Mouse (Mus musculus): ENCODE results near the gene Btd. TPM values are rescaled to one million over a fixed set of nuclear protein-coding genes. Genes with fewer than 3 reads are reported as not detected.
"Not testable (repeated sequence)": the region's sequence is repeated elsewhere in the genome, so short reads cannot be mapped to it uniquely, and the experiment has no call there.

The Btd gene
- total RNA-seq (2021): 1 to 10 TPM; 3.8 to 5.8 TPM
- long read RNA-seq, experiment 1, transcript Btd-201 (4 exons, 2,324 nt): major isoform, 7 of 9 reads
- long read RNA-seq, experiment 1, partial matches to known transcripts: 2 of 9 reads
- long read RNA-seq, experiment 1, other reads (novel, unspliced or antisense): 0 of 9 reads
- long read RNA-seq, experiment 2, partial matches to known transcripts: 4 of 9 reads
- long read RNA-seq, experiment 2, other reads (novel, unspliced or antisense): 1 of 9 reads

DNA sequence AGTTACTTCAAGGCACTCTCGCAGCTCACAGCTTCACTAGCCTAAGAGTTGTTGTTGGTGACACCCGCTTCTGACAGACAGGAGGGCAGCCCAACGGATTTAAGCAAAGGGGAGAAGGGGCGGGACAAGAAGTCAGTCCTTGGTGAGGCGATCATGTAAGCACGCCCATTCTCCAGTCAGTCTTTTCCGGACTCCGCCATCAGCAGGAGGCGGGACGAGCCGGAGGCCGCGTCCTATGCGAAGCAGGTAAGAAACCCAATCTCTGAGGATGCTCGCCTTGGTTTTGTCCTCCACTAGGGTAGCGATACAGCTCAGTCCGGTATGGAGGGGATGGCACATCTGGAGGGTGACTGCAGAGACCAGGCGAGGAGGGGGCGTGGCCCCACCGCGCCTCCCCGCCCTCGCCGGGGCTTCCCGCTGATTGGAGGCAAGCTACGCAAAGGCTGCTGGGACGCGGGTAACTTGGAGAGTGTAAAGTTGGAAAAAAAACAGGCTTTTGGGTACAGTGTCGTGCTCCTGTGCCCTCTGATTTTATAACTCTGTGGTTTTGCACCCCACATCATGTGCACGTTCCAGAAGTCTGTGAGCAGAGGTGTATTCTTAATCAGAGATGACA lies at the start of gene Btd, which contains the start of gene Hacl1:
TSS of gene Btd (plus strand) at position 139 of the 616 bp plus-strand sequence.
TSS of gene Hacl1 (minus strand) at position 397 of the 616 bp plus-strand sequence.
- peak; percentile 91 for DNase-seq
- no peak for TF ChIP-seq CTCF (IDR thresholded peaks at IDR 0.05)
- intact Hi-C loops (cut with DNase I): no loop called here
- Histone ChIP-seq H3K27ac (peak within 1 kb of the TSS; percentile 94), H3K4me3 (peak within 1 kb of the TSS; percentile 75)

DNA sequence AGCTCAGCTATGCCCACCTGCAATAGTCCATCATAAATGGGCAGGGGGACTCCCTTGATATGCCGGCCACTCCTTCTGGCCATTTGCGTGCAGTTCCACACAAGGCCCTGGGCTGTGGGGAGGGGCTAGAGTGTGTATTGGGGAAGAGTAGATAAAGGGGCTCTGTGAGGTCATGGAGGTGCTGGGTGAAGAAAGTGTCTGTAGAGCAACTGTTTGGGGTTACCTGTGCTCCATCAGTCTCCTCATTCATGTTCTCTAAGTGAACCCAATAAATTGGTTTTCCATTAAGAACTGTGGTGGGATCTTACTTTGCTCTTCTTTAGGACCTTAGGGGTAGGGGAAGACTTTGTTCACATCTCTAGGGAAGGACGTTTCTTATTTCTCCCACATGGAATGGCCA lies 49.6 kb upstream of the Btd start, which contains the start of gene Colq:
TSS of gene Colq (minus strand) at position 101 of the 400 bp plus-strand sequence.
- H3K27ac ChIP-seq: no peak within 1 kb of the TSS
- intact Hi-C loops (cut with DNase I): no loop called here
- no peak for TF ChIP-seq CTCF (IDR thresholded peaks at IDR 0.05)
- no peak within 1 kb of the TSS for H3K4me3 ChIP-seq
- no peak for DNase-seq

DNA sequence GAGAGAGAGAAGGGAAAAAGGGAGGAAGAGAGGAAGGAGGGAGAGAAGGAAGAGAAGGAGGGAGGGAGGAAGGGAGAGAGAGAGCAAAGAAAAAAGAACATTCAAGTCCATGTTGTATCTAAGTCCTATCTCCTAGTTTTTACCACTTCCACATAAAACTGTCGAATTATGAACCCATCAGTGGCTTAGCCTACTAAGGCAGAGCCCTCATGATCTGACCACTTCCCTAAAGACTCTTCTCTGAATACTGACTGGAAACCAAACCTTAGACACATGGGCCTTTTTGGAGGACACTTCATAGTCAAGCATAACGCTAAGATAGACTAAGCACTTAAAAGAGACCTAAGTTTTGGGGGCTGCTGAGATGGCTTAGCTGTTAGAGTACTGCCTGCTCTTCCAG lies 47.8 kb upstream of the Btd start:
- TF ChIP-seq CTCF (IDR thresholded peaks at IDR 0.05): no peak
- no peak overlapping the region for H3K4me3 ChIP-seq
- intact Hi-C loops (cut with DNase I): no loop called here
- no peak for DNase-seq
- H3K27ac ChIP-seq: no peak overlapping the region

DNA sequence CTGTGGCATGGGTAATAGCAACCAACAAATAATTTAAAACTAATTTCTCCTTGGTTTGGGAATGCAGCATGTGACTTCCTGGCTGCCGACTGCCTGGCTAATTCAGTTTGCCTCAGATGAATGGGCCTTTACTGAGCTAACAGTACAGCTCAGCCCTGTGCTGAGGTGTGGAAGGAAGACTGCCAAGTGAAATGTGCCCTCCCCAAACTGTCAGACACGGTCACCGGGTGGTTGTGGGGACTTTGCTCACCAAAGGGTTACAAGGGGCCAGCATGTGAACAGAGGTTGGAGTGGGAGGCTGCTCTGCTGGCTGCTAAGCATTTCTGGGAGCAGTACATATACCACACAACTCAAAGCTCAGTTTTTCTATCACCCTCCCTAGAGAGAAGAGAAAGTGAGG lies 46.1 kb upstream of the Btd start:
- no peak for DNase-seq
- no peak overlapping the region for H3K27ac ChIP-seq
- no peak overlapping the region for H3K4me3 ChIP-seq
- intact Hi-C loops (cut with DNase I): no loop called here
- no peak for TF ChIP-seq CTCF (IDR thresholded peaks at IDR 0.05)

DNA sequence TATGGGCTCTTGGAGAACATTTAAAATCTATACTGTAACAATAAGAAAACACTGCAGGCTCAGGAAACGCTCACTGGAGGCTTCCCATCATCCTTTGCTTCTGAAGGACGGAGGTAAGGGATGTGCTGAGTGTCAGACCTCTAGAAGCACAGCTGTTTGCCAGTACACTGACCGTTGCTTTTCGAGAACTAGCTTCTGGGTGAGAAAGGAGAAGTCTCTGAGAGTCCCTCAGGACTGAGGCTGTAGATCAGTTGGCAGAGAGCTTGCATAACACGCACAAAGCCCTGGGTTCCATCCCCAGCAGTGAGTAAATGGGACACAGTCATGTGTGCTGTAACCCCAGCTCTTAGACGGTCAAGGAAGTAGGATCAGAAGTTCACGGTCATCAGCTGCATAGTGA lies 44.4 kb upstream of the Btd start:
- TF ChIP-seq CTCF (IDR thresholded peaks at IDR 0.05): no peak
- DNase-seq: no peak
- Histone ChIP-seq H3K27ac (no peak overlapping the region), H3K4me3 (no peak overlapping the region)
- intact Hi-C loops (cut with DNase I): no loop called here

DNA sequence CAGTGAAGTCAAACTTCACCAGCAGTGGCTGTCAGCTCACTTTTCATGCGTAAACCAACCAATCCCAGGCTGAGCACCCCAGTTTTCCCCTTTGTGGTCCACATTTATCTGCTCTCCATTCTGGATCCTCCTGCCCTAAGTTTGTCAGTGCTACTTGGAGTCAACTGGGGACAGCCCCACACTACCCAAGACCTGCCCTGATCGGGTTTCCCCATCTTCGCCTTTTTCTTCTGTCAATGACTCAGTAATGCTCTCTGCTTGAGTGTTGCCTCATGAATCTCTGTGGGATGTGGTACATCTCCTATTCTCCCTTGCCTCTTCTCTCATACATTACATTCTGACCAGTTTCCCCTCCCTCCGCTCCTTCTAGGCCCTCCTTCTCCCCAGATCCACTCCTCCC lies 43.4 kb upstream of the Btd start:
- intact Hi-C loops (cut with DNase I): no loop called here
- no peak for DNase-seq
- Histone ChIP-seq H3K27ac (no peak overlapping the region), H3K4me3 (no peak overlapping the region)
- TF ChIP-seq CTCF (IDR thresholded peaks at IDR 0.05): no peak

DNA sequence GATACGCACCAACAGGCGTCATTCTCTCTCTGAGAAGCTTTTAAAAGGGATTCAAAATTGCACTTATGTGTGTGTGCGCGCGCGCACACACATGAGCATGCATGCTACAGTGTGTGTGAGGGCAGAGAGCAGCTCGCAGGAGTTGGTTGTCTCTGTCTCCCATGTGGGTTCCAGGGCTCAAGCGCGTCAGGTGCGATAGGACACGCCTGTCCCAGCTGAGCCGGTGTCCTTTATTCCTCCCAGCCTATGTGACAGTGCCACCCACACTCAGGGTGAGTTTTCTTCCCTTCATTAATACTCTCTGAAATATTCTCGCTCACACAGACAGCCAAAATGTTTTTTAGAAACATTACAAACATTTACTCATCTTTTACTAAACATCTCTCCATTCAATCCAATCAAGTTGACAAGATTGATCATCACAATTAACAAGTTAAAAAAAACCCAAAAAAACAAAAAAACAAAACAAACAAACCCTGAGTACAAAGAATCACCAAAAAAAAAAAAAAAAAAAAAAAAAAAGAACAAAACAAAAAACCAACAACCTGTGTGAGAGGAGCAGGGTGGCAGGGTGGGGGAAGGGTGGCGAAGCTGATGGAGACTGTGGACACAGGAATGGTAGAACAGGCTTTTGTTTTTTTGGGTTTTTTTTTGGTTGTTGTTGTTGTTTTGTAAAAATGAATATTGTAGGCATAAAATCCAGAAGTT lies 38.8 kb upstream of the Btd start:
- TF ChIP-seq CTCF (IDR thresholded peaks at IDR 0.05): no peak
- intact Hi-C loops (cut with DNase I): no loop called here
- no peak for DNase-seq
- H3K4me3 ChIP-seq: no peak overlapping the region
- H3K27ac ChIP-seq: no peak overlapping the region

DNA sequence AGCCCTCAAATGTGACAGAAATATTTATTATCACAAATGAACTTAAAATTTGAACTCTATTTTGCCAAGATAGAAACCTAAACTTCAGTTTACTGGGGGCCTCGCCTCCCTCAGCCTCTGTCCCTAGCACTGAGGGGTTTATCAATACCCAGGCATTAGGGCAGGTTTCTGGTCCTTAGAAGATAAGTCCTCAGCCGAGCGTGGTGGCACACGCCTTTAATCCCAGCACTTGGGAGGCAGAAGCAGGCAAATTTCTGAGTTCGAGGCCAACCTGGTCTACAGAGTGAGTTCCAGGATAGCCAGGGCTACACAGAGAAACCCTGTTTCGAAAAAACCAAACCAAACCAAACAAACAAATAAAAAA lies 38.2 kb upstream of the Btd start:
- intact Hi-C loops (cut with DNase I); DNase-seq; H3K4me3 ChIP-seq; H3K27ac ChIP-seq: not testable (repeated sequence)

DNA sequence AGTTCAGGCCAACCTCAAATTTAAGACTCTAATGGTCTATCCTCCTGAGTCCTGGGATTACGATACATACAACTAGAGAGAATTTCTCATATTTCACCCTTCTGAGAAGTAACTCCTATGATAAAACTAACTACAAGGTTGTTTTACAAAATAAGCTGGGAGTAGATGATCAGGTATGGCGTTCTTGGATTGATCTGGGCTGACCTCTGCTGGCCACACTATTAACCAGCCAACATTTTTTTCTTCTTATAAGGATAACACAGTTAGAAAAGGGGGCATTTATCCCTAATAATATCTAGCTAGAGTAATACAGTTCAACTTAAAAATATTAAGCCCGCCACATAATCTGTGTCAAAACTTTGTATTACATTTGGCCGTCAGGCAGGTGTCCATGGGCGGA lies 35.9 kb upstream of the Btd start:
- DNase-seq: no peak
- no peak overlapping the region for H3K27ac ChIP-seq
- intact Hi-C loops (cut with DNase I): loop anchor here (1.0 kb wide), 1 partner anchor 86 kb away; no protein-coding TSS in a partner anchor
- TF ChIP-seq CTCF (IDR thresholded peaks at IDR 0.05): peak; percentile 70
- no peak overlapping the region for H3K4me3 ChIP-seq

DNA sequence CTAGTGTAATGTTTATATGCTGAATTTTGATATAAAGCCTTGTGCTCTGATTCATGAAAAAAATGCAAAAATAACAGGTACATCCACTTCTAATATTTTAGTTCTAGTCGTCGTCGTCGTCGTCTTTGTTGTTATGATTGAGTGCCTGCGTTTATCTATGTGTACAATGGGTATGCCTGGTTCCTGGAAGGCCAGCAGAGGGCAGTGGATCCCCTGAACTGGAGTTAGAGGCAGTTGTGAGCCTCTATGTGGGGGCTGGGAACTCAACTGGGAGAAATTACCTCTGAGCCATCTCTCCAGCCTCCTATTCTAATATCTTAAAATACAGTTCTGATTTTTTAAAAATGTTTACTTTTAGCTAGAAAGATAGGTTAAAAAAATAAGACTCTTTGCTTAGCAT lies 35.3 kb upstream of the Btd start:
- Histone ChIP-seq H3K4me3 (no peak overlapping the region), H3K27ac (no peak overlapping the region)
- DNase-seq: no peak
- TF ChIP-seq CTCF (IDR thresholded peaks at IDR 0.05): peak; percentile 43; the same call in 1 of the 2 replicates
- intact Hi-C loops (cut with DNase I): loop anchor here (1.0 kb wide), 1 partner anchor 86 kb away; no protein-coding TSS in a partner anchor

DNA sequence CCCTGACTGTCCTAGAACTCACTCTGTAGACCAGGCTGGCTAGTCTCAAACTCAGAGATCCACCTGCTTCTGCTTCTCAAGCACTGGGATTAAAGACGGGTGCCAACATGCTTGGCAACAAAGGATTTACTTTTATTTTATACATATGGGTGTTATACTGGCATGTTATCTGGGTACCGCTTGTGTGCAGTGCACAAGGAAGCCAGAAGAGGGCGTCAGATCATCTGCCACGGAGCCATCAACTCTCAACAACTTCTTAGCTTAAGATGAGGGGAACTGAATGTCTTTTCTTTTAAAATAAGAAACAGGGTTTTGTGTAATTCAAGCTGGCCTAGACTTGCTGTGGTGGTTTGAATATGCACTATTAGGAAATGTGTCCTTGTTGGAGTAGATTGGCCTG lies 28.8 kb upstream of the Btd start:
- DNase-seq: no peak
- H3K27ac ChIP-seq: no peak overlapping the region
- intact Hi-C loops (cut with DNase I): no loop called here
- no peak overlapping the region for H3K4me3 ChIP-seq
- peak; percentile 13; the same call in 1 of the 2 replicates for TF ChIP-seq CTCF (IDR thresholded peaks at IDR 0.05)

DNA sequence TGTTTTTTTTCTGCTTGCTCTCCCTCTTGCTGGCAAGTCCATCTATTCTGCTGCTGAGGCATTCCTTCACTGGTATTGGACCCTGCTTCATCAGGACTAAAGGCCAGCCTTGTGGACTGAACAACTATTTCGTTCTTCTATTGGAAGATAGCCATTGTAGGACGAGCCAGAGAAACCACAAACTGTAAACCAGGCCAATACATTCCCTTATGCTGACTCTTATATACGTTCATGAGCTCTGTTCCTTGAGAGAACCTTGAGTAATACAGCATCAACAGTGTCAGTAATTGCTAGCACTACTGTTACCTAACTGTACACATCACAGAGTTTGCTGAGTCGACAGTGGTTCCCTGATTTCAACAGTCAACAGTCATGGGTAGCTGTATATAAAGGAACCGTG lies 27.2 kb upstream of the Btd start:
- H3K4me3 ChIP-seq: no peak overlapping the region
- intact Hi-C loops (cut with DNase I): no loop called here
- no peak overlapping the region for H3K27ac ChIP-seq
- no peak for TF ChIP-seq CTCF (IDR thresholded peaks at IDR 0.05)
- DNase-seq: no peak

DNA sequence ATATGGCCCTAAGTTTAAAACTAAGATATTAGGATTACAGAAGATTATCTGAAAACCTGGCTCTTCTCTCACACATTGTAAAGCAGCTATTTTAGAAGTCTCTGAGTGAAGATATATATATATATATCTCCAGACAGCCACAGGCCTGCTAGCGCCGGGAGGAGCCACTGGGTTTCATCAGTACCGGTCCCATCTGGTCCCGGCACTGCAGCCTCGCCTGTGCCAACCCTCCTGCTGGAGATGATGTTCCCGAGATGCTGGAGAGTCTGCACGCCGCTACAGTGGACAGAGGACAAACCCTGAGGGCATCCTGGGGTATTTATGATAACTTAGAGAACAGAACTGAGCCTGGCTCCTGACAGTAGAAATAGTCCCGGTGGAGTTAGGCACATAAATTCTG lies 23.6 kb upstream of the Btd start:
- intact Hi-C loops (cut with DNase I): no loop called here
- TF ChIP-seq CTCF (IDR thresholded peaks at IDR 0.05): no peak
- no peak overlapping the region for H3K4me3 ChIP-seq

More for the DNA sequence above, 23.6 kb upstream of the Btd start:
- no peak overlapping the region for H3K27ac ChIP-seq
- DNase-seq: no peak

All from gastrocnemius, adult 2 months (tissue).